Mouse (Mus musculus) MEL (cell line): ENCODE measurements around the gene Lhx1. TPM values are rescaled to one million over a fixed set of nuclear protein-coding genes. Genes with fewer than 3 reads are reported as not detected.

Source experiments
- DNase-seq: peaks from one replicate; pipeline ENCODE4 v3.0.0; 2011; ENCODE audit warnings: low read depth, low spot score
- H3K27ac ChIP-seq: 2 replicates; pipeline ENCODE4 v1.5.1; 2012; ENCODE audit warnings: low read depth, mild to moderate bottlenecking, control low read depth, low read length, moderate library complexity; ENCODE audit not compliant: control insufficient read depth
- H3K27me3 ChIP-seq, 2 experiments: fragments of 150-350 bp in 1 of 2; sonication (generic) in 1 of 2; 2 replicates each; pipeline ENCODE4 v1.6.1; 2012; ENCODE audit warnings: low read length in 2 of 2, mild to moderate bottlenecking in 2 of 2, improper control_type of control experiment in 1 of 2, moderate library complexity in 1 of 2; ENCODE audit not compliant: insufficient read depth in 2 of 2, control insufficient read depth in 1 of 2
- H3K36me3 ChIP-seq, 2 experiments: 2 replicates each; pipeline ENCODE4 v1.6.1; 2012 to 2014; ENCODE audit warnings: low read length in 2 of 2, improper control_type of control experiment in 1 of 2, inconsistent platforms in 1 of 2, mild to moderate bottlenecking in 1 of 2; ENCODE audit not compliant: insufficient read depth in 2 of 2, control insufficient read depth in 1 of 2
- H3K4me1 ChIP-seq, 2 experiments: fragments of 150-350 bp in 1 of 2; sonication (generic) in 1 of 2; 2 replicates each; pipeline ENCODE4 v1.6.1; 2012; ENCODE audit warnings: low read length in 2 of 2, improper control_type of control experiment in 1 of 2, mild to moderate bottlenecking in 1 of 2; ENCODE audit not compliant: insufficient read depth in 2 of 2, control insufficient read depth in 1 of 2
- H3K4me3 ChIP-seq, 2 experiments: fragments of 150-350 bp in 1 of 2; sonication (generic) in 1 of 2; 2 replicates each; pipeline ENCODE4 v1.5.1; 2012; ENCODE audit warnings: low read depth in 2 of 2, low read length in 2 of 2, mild to moderate bottlenecking in 2 of 2, moderate library complexity in 2 of 2, control low read depth in 1 of 2, improper control_type of control experiment in 1 of 2; ENCODE audit not compliant: control insufficient read depth in 1 of 2, insufficient read depth in 1 of 2
- H3K79me2 ChIP-seq: 2 replicates; pipeline ENCODE4 v1.6.1; 2012; ENCODE audit warnings: mild to moderate bottlenecking, low read length, moderate library complexity; ENCODE audit not compliant: control insufficient read depth, poor library complexity, insufficient read depth
- H3K9ac ChIP-seq: 2 replicates; pipeline ENCODE4 v1.6.1; 2012; ENCODE audit warnings: low read depth, mild to moderate bottlenecking, control low read depth, low read length, moderate library complexity; ENCODE audit not compliant: control insufficient read depth, poor library complexity, severe bottlenecking
- H3K9me3 ChIP-seq: fragments of 150-350 bp; sonication (generic); replicated peaks from 2 replicates; pipeline ENCODE4 v1.6.1; 2012; ENCODE audit warnings: mild to moderate bottlenecking, low read length, improper control_type of control experiment, moderate library complexity; ENCODE audit not compliant: insufficient read depth
- BHLHE40 ChIP-seq: IDR thresholded peaks from 2 replicates; pipeline ENCODE4 v1.6.1; 2012; ENCODE audit warnings: low read depth, mild to moderate bottlenecking, inconsistent platforms, low read length, improper control_type of control experiment, borderline replicate concordance
- CHD1 ChIP-seq: IDR thresholded peaks from 2 replicates; pipeline ENCODE4 v1.6.1; 2012; ENCODE audit warnings: low read depth, mild to moderate bottlenecking, inconsistent platforms, low read length, improper control_type of control experiment
- E2F4 ChIP-seq: IDR thresholded peaks from 2 replicates; pipeline ENCODE4 v1.6.1; 2011; ENCODE audit warnings: low read depth, low read length, improper control_type of control experiment, borderline replicate concordance
- EP300 ChIP-seq, 2 experiments: IDR thresholded peaks; 2 replicates each; pipeline ENCODE4 v1.6.1; 2011; ENCODE audit warnings: improper control_type of control experiment in 2 of 2, low read length in 2 of 2, low read depth in 1 of 2, mild to moderate bottlenecking in 1 of 2
- ETS1 ChIP-seq: IDR thresholded peaks from 2 replicates; pipeline ENCODE4 v1.6.1; 2012; ENCODE audit warnings: low read depth, mild to moderate bottlenecking, inconsistent platforms, low read length, improper control_type of control experiment, moderate library complexity
- GABPA ChIP-seq: IDR thresholded peaks from 2 replicates; pipeline ENCODE4 v1.6.1; 2012; ENCODE audit warnings: low read depth, mild to moderate bottlenecking, inconsistent platforms, low read length, improper control_type of control experiment, moderate library complexity
- GATA1 ChIP-seq: IDR thresholded peaks from 2 replicates; pipeline ENCODE4 v1.6.1; 2011; ENCODE audit warnings: low read depth, low read length, improper control_type of control experiment
- JUND ChIP-seq: IDR thresholded peaks from 2 replicates; pipeline ENCODE4 v1.6.1; 2011; ENCODE audit warnings: low read depth, mild to moderate bottlenecking, improper control_type of control experiment, low read length
- MAZ ChIP-seq: IDR thresholded peaks from 2 replicates; pipeline ENCODE4 v1.6.1; 2012; ENCODE audit warnings: low read depth, mild to moderate bottlenecking, inconsistent platforms, low read length, improper control_type of control experiment
- MXI1 ChIP-seq: IDR thresholded peaks from 2 replicates; pipeline ENCODE4 v1.6.1; 2011; ENCODE audit warnings: mild to moderate bottlenecking, low read depth, low read length, improper control_type of control experiment
- NRF1 ChIP-seq: IDR thresholded peaks from 2 replicates; pipeline ENCODE4 v1.6.1; 2014; ENCODE audit warnings: low read depth, mild to moderate bottlenecking, inconsistent platforms, low read length, improper control_type of control experiment, moderate library complexity; ENCODE audit not compliant: poor library complexity, insufficient read depth, severe bottlenecking
- POLR2AphosphoS5 ChIP-seq: IDR thresholded peaks from 2 replicates; pipeline ENCODE4 v1.6.1; 2012; ENCODE audit warnings: low read depth, borderline replicate concordance, mild to moderate bottlenecking, inconsistent platforms, low read length, moderate library complexity, mixed read lengths
- SIN3A ChIP-seq: IDR thresholded peaks from 2 replicates; pipeline ENCODE4 v1.6.1; 2012; ENCODE audit warnings: low read length, improper control_type of control experiment, inconsistent platforms
- SMC3 ChIP-seq: IDR thresholded peaks from 2 replicates; pipeline ENCODE4 v1.6.1; 2011; ENCODE audit warnings: low read depth, low read length, improper control_type of control experiment
- TAL1 ChIP-seq: IDR thresholded peaks from 2 replicates; pipeline ENCODE4 v1.6.1; 2012; ENCODE audit warnings: mild to moderate bottlenecking, inconsistent platforms, low read length, moderate library complexity, mixed read lengths
- TBP ChIP-seq: IDR thresholded peaks from 2 replicates; pipeline ENCODE4 v1.8.0; 2011; ENCODE audit warnings: low read depth, low read length, improper control_type of control experiment
- TCF12 ChIP-seq: IDR thresholded peaks from 2 replicates; pipeline ENCODE4 v1.6.1; 2014; ENCODE audit warnings: low read depth, mild to moderate bottlenecking, inconsistent platforms, low read length, improper control_type of control experiment, moderate library complexity
- USF1 ChIP-seq: IDR thresholded peaks from 2 replicates; pipeline ENCODE4 v1.6.1; 2014; ENCODE audit warnings: low read depth, mild to moderate bottlenecking, inconsistent platforms, low read length, improper control_type of control experiment, moderate library complexity
- ZC3H11A ChIP-seq: IDR thresholded peaks from 2 replicates; pipeline ENCODE4 v1.6.1; 2012; ENCODE audit warnings: low read depth, mild to moderate bottlenecking, inconsistent platforms, low read length, improper control_type of control experiment
- polyA plus RNA-seq, 2 experiments: library from polyadenylated mRNA; stranded (reverse) in 1 of 2; unstranded in 1 of 2; fragments of >175 nt in 1 of 2; fragments of >200 nt in 1 of 2; gene quantifications; 2 replicates each; pipeline versions ENCODE4 v1.2.1 to v1.2.4; 2012; ENCODE audit warnings: low replicate concordance in 2 of 2, low read depth in 1 of 2; ENCODE audit not compliant: insufficient read length in 2 of 2, insufficient read depth in 1 of 2, missing spikeins in 1 of 2
- total RNA-seq: library from RNA; depleted of rRNA; stranded (reverse); fragments of 300-350 nt; gene quantifications from 2 replicates; pipeline ENCODE4 v1.2.3, GENCODE M21; 2012

Lhx1 gene
- total and polyA plus RNA-seq, 3 experiments, result not detected

DNA sequence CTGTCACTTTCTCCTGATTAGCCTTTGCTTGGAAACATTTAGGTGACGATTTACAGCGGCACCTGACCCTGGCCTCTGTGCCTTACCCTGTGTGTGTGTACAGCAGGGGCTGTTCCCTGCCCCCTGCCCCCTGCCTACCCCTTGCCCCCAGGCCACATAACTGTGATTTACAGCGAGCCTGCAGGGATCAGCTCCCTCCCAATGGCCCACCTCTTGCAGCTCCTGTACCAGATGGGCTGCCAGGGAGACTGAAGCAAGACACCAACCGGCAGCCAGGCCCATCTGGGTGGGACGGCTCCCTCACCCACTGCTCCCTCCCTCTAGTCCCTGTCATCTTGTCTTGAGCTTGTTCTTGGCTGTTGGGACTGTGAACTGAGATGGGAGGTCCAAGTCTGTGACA, 43.1 kb upstream of the Lhx1 start:
- H3K4me1 ChIP-seq, result no peaks in the 10 kb centered on the region
- no peak for DNase-seq

DNA sequence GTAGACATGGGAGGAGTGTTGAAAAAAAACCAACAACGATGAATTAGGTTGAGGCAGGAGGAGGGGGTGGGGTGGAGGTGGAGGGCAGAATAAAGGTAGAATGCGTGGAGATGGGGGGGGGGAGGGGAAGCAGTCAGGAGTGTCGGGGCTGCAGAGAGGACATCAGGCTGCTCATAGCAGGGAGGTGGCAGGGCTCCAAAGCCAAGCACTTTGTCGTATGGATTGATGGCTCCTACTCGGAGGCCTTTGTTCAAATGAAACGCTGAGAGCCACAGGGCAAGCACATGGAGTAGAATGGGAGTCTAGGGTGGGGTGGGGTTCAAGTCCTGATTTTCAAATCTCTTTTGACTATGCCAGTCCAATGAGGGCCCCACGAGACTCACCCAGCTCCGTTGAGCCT, 41.4 kb upstream of the Lhx1 start:
- Histone ChIP-seq H3K27ac (no peak overlapping the region), H3K36me3 (no peaks in the 10 kb centered on the region), H3K4me1 (no peaks in the 10 kb centered on the region), H3K9me3 (no peaks in the 10 kb centered on the region), H3K79me2 (no peaks in the 10 kb centered on the region), H3K27me3 (peaks cover 5 to 10% of the 10 kb centered on the region in 2 experiments), H3K9ac (no peak overlapping the region), H3K4me3 (no peak overlapping the region)
- no peak for DNase-seq
- TF ChIP-seq TAL1, result no peak
- TF ChIP-seq ETS1, result no peak
- TF ChIP-seq GABPA, result no peak
- no peak for TF ChIP-seq MAZ
- no peak for TF ChIP-seq E2F4
- no peak for TF ChIP-seq TBP
- TF ChIP-seq ZC3H11A, result no peak
- no peak for TF ChIP-seq NRF1
- TF ChIP-seq TCF12, result no peak
- no peak for TF ChIP-seq GATA1
- TF ChIP-seq CHD1, result no peak
- TF ChIP-seq SIN3A, result no peak
- no peak for TF ChIP-seq MXI1
- TF ChIP-seq JUND, result no peak
- TF ChIP-seq POLR2AphosphoS5, result no peak
- no peak for TF ChIP-seq SMC3

More for the DNA sequence above, 43.1 kb upstream of the Lhx1 start:
- TF ChIP-seq MXI1, result no peak
- TF ChIP-seq USF1, result no peak
- TF ChIP-seq BHLHE40, result no peak
- no peak for TF ChIP-seq EP300 (IDR thresholded peaks at IDR 0.05; ENCODE audit: low read depth in 1 of 2, low read length in 2 of 2)
- TF ChIP-seq GABPA, result no peak
- TF ChIP-seq, all 39 proteins: peak for 0
- Histone ChIP-seq H3K36me3 (no peaks in the 10 kb centered on the region), H3K4me3 (no peak overlapping the region), H3K9ac (no peak overlapping the region), H3K9me3 (no peaks in the 10 kb centered on the region), H3K27me3 (peaks cover 6 to 10% of the 10 kb centered on the region in 2 experiments), H3K27ac (no peak overlapping the region), H3K79me2 (no peaks in the 10 kb centered on the region)
